Mouse (Mus musculus) ES-E14 (cell line): ENCODE measurements around the gene Lin52.

Experiments used
- CHD2 ChIP-seq: IDR thresholded peaks from 2 replicates; pipeline ENCODE4 v1.6.1; 2014; ENCODE audit warnings: mild to moderate bottlenecking, low read depth, low read length, inconsistent platforms
- MAFK ChIP-seq: IDR thresholded peaks from 2 replicates; pipeline ENCODE4 v1.6.1; 2014; ENCODE audit warnings: mild to moderate bottlenecking, low read depth, low read length, inconsistent platforms; ENCODE audit not compliant: insufficient read depth
- ZC3H11A ChIP-seq: IDR thresholded peaks from 2 replicates; pipeline ENCODE4 v1.6.1; 2012; ENCODE audit warnings: low read depth, mild to moderate bottlenecking, inconsistent platforms, low read length, borderline replicate concordance

- TF ChIP-seq ZC3H11A (no peak), MAFK (no peak), CHD2 (no peak)
Observed at GRCm38 (mm10) chr12:84572341-84572720, 121.1 kb downstream of the Lin52 start.
